Mouse (Mus musculus): ENCODE results near the gene Pelp1. TPM values are rescaled to one million over a fixed set of nuclear protein-coding genes. Genes with fewer than 3 reads are reported as not detected.

Pelp1 gene
- total RNA-seq, 2 experiments from 2014 or later, result 16.1 to 20.9 TPM

GRCm38 (mm10) chr11:70348630-70349029 is 61.2 kb downstream of the Pelp1 start:
- intact Hi-C loops (cut with DNase I), result no loop called here

DNA sequence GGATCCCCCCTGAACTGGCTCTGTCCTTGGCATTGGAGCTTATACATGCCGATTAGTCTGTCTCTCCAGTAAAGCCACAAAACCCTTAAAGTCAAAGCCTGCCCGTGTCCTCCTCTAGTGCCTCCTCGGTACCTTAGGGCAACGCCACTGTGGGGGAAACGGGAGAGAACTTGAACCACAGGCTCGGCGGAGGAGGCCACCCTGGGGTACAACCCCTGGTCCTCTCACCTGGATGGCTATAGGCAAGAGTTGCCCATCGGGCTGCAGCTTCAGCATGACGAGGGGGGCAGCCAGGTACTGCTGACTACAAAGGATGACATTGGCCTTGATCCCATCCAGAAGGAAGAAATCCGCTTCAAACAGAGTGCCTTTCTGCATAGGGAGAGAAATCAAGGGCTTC is 62.0 kb downstream of the Pelp1 start:
- DNase-seq, result no peak
- intact Hi-C loops (cut with DNase I), result no loop called here

More at GRCm38 (mm10) chr11:70348630-70349029, 61.2 kb downstream of the Pelp1 start:
- no peak for DNase-seq

DNA sequence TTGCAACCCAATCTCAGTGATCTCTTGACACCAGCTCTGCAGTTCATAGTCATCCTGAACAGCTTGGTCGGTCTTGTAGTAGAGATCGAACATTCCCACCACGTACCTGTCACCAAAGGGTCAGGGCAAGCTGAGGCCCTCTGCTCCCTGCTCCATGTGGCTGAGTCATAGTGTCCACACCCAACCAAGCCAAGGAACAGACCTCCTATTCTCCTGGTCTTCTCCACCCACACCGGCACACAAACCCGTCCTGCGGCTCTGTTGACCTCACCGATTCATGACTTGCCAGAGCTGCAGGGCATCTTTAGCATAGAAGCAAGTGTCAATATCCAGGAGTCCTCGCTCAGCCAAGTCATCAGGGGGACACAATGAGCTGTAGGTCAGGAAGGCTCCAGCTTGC is 64.3 kb downstream of the Pelp1 start:
- intact Hi-C loops (cut with DNase I), result no loop called here
- no peak for DNase-seq

- DNase-seq, result no peak
- intact Hi-C loops (cut with DNase I), result no loop called here
Measured at GRCm38 (mm10) chr11:70345061-70345460, 64.8 kb downstream of the Pelp1 start.

Small RNA genes within 50 kb of the gene (microRNA-seq; reads per million reads assigned to microRNA genes)
- 0 to 0.36 reads per million in 2 experiments for gene Mir7115

Other genes with a start within 250 kb of the Pelp1 start
- gene Slc16a11, start 197.3 kb downstream of the Pelp1 start, total RNA-seq (2021), result under 1 TPM; 0.46 to 0.49 TPM
- gene Slc16a13, start 189.0 kb downstream of the Pelp1 start, total RNA-seq (2021), result under 1 TPM; 0.74 to 0.94 TPM
- 1 to 10 TPM; 3.7 to 6.5 TPM for gene Bcl6b, start 180.2 kb downstream of the Pelp1 start, total RNA-seq (2021)
- gene 0610010K14Rik, start 172.1 kb downstream of the Pelp1 start, total RNA-seq (2021), result 10 to 100 TPM; 29.3 to 31.9 TPM
- gene Gm21988, start 170.2 kb downstream of the Pelp1 start, total RNA-seq (2021), result 1 to 10 TPM; 1.3 to 2.4 TPM
- 100 to 1,000 TPM in 1 of 2 experiments, 10 to 100 TPM in 1; 94.6 to 110 TPM for gene Rnasek, start 170.2 kb downstream of the Pelp1 start, total RNA-seq (2021)
- gene Alox12, start 154.7 kb downstream of the Pelp1 start, total RNA-seq (2021), result 1 to 10 TPM in 1 of 2 experiments, under 1 TPM in 1; 0.82 to 1.2 TPM
- gene Alox12e, start 87.4 kb downstream of the Pelp1 start, total RNA-seq (2021), result not detected
- gene Alox15, start 58.0 kb downstream of the Pelp1 start, total RNA-seq (2021), result under 1 TPM in 1 of 2 experiments, not detected in 1; 0.87 TPM
- gene Arrb2, start 22.6 kb upstream of the Pelp1 start, total RNA-seq (2021), result 1 to 10 TPM; 6.2 to 8.1 TPM
- gene Med11, start 41.9 kb upstream of the Pelp1 start, total RNA-seq (2021), result 1 to 10 TPM; 4.2 to 6.8 TPM
- under 1 TPM; 0.10 to 0.61 TPM for gene Zmynd15, start 49.4 kb upstream of the Pelp1 start, total RNA-seq (2021)
- gene Cxcl16, start 50.0 kb upstream of the Pelp1 start, total RNA-seq (2021), result 1 to 10 TPM; 1.4 to 1.5 TPM
- not detected for gene Tm4sf5, start 95.2 kb upstream of the Pelp1 start, total RNA-seq (2021)
- gene Vmo1, start 104.6 kb upstream of the Pelp1 start, total RNA-seq (2021), result not detected
- gene Gltpd2, start 109.2 kb upstream of the Pelp1 start, total RNA-seq (2021), result not detected
- 100 to 1,000 TPM; 242 TPM for gene Psmb6, start 115.3 kb upstream of the Pelp1 start, total RNA-seq (2021)
- gene Gm40193, start 122.9 kb upstream of the Pelp1 start, total RNA-seq (2021), result not detected
- gene Pld2, start 130.0 kb upstream of the Pelp1 start, total RNA-seq (2021), result 10 to 100 TPM; 15.0 to 17.2 TPM
- 10 to 100 TPM; 28.0 to 31.1 TPM for gene Mink1, start 152.8 kb upstream of the Pelp1 start, total RNA-seq (2021)
- not detected for gene 4930544D05Rik, start 205.8 kb upstream of the Pelp1 start, total RNA-seq (2021)
- 10 to 100 TPM; 18.0 to 28.1 TPM for gene Chrne, start 209.2 kb upstream of the Pelp1 start, total RNA-seq (2021)
- not detected for gene Gp1ba, start 229.1 kb upstream of the Pelp1 start, total RNA-seq (2021)
- gene Rnf167, start 237.2 kb upstream of the Pelp1 start, total RNA-seq (2021), result 10 to 100 TPM; 27.3 to 33.8 TPM
- gene Slc25a11, start 237.4 kb upstream of the Pelp1 start, total RNA-seq (2021), result 100 to 1,000 TPM; 308 to 309 TPM
- 100 to 1,000 TPM; 288 to 339 TPM for gene Pfn1, start 244.6 kb upstream of the Pelp1 start, total RNA-seq (2021)
- 1,000 to 10,000 TPM; 8,161 to 9,332 TPM for gene Eno3, start 247.2 kb upstream of the Pelp1 start, total RNA-seq (2021)

Data from gastrocnemius, postnatal 36 days (tissue).